Mouse (Mus musculus) adrenal gland, postnatal 14 days (tissue): Measurements from ENCODE around the gene Ankrd33. TPM values are rescaled to one million over a fixed set of nuclear protein-coding genes. Genes with fewer than 3 reads are reported as not detected.
A peak's percentile ranks its signal among the peaks of the same experiment; 100 is the strongest.
"Not testable (repeated sequence)": the region's sequence is repeated elsewhere in the genome, so short reads cannot be mapped to it uniquely, and the experiment has no call there.

Experiments used
- DNase-seq: peaks from one replicate; pipeline ENCODE4 v3.0.0; 2021; ENCODE audit warnings: mixed read lengths
- total RNA-seq: library from RNA; stranded (reverse); gene quantifications from 2 replicates; pipeline ENCODE4 v1.2.3, GENCODE M21; 2021

Ankrd33 gene
- total RNA-seq, 1 experiment from 2014 or later = not detected

DNA sequence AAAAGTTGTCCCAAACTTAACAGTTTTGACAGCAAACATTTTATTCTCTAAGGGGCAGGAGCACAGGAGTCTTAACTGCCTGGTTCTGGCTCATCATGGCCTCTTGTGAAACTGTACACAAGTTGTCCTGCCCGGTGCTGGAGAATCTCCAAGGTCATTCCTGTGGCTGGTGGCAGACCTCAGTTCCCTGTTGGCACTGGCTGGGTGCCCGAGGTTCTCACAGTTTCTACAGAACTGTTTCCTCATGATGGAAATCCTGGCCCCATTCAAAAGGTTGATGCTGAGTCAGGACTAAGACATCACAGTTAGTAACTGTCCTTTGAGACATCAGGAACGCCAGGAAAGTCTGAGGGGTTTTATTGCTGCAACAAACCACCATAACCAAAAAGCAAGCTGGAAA is 28.6 kb upstream of the Ankrd33 start:
- DNase-seq = peak; percentile 93

DNA sequence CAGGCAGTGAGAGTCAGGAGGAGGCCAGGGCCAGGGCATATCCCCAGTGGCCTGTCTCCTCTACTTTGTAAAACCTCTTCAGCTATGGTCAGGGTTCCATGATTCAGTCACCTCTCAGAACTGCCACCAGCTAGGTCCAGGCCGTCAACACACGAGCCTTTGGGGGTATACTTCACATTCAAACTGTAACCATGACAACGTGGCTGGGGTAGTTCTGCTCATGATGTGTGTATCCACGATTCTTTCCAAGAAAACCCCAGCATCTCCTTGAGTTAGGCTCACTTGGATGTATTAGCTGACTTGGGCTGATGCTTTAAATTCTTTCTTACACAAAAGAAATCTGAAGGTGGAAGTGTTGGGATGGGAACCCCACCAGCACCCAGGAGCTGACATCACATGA is 27.3 kb upstream of the Ankrd33 start:
- DNase-seq = no peak

DNA sequence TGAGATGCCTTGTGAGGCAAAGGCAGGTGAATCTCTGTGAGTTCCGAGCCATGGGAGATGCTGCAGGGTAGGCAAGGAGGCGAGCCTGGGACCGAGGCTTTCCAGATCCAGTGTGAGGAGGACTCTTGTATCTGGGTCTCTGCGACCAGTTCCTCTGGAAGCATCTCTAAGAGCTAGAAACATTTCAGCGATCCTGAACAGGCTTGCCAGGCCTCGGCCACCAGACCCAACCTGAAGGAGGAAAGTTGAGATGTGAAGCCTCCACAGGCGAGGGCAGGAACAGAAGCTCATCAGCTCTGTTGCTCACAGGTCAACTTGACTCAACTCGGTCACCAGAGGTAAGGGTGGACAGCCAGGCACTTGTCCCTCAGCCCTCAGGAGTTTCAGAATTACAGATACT is 24.0 kb upstream of the Ankrd33 start:
- DNase-seq = no peak

DNA sequence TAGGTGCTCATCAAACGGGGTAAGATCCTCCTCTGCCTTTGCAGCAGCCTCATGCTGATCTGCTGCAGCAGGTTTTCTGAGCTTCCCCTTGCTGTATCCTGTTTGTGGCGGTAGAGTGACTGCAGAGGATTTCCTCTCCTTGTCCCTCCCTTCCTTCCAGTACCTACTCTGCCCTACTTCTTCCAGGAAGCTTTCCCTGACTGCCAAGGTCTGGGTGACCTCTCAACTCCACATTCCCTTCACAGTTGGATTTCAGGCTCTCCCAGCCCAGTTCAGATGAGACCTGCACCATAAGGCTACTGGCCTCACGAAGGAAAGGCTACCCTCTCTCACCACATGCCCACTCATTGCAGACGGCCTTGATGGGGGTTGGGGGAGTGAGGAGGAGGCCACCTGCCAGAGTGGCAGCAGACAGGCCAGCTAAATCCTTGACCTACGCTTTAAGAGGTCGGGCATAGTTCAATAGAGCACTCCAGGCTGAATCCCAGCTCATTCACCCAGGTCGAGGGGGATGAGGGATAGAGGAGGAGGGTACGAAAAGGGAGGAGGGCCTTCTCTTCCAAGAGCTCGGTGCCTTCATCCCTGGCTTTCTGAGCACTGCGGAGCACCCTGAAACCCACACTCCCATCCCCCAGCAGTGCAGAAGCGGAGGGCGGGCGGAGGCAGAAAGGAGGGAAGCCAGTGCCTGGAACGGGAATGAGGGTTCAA is 23.3 kb upstream of the Ankrd33 start:
- DNase-seq = no peak

DNA sequence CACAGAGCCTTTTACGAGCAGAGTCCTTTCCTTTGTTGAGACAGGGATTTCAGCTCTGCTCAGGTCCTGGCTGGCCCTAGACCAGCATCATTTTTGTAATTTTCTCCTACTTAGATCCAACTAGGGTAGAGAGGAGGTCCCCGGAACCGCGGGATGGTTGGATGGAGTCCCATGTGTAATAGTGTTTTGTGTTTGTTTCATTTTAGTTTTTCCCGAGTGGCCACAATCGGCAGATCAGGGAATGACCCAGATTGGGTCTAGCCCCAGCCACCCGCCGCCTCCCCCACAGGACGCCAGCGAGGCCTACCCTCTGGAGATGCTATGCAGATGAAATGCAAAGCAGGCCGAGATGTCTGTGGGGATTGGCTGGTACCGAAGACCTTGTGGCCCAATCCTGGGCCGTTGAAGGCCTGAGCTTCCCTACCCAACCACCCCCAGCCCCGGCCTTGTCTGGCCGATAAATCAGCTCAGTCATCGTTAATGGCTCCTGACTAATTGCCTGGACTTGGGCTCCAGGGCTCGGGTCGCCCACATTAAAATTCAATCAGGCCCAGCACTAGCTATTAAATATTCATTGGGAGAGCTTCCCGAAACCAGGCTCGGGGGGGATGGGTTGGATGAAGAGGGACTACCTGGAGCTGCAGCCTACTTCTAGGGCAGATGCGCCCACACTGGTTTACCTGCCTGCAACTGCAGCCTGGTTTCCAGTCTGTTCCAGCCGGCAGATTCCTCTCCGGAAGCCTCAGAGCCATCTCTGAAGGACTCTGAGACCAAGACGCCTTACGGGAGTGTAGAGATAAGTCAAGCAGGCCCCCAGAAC is 22.5 kb upstream of the Ankrd33 start:
- peak; percentile 85 for DNase-seq

DNA sequence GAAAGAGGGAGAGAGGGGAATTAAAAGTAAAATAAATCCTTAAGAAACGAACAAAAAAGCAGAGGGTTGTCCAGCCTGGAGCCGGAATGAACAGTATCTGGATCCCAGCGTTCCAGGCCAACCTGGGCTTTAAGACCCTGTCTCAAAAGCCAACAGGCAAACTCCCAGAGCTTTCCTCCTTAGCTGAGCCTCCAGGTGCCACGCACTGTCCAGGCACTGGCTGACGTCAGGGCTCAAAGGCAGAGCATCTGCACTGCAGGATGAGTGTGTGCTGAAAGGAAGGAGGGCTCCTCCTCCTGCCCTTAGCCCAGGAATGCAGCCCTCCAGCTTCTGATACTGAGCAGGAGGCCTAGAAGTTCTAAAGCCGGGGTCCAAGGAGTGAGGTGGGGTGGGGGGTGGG is 21.6 kb upstream of the Ankrd33 start:
- DNase-seq = no peak

DNA sequence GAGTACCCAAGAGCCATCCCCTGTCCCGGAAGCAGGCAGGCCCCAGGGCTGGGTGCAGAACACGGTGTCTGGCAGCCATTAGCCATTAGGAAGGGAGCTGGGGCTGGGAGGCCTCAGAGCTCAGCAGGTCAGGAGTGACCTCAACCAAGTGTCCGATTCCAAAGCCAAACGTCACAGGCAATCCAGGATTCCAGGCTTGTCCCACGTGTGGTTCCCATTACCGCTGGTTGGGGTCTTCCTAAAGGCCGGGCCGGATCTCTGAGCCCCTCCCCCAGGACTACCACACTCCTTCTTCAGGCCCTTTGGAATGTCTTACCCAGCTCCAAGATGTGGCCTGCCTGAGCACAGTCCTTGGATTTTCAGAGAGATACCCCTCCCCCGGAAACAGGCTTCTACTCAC is 20.6 kb upstream of the Ankrd33 start:
- DNase-seq = no peak

DNA sequence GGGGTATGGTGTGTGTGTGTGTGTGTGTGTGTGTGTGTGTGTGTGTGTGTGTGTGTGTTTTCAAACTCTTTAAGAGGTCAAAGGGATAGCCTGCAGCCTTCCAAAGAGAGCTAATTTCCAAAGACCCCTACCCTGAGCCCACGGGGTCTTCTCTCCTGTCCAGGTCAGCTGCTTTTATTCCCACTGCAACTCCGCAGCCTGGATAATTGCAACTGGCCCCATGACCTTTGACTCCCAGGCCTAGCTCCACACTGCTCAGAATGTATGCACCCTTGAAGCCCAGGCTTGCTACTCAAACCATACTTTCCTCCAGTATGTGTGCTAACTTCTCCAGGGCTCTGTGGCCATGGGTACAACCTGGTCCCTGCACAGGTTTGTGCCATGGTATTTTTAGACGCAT is 20.2 kb upstream of the Ankrd33 start:
- DNase-seq = no peak

DNA sequence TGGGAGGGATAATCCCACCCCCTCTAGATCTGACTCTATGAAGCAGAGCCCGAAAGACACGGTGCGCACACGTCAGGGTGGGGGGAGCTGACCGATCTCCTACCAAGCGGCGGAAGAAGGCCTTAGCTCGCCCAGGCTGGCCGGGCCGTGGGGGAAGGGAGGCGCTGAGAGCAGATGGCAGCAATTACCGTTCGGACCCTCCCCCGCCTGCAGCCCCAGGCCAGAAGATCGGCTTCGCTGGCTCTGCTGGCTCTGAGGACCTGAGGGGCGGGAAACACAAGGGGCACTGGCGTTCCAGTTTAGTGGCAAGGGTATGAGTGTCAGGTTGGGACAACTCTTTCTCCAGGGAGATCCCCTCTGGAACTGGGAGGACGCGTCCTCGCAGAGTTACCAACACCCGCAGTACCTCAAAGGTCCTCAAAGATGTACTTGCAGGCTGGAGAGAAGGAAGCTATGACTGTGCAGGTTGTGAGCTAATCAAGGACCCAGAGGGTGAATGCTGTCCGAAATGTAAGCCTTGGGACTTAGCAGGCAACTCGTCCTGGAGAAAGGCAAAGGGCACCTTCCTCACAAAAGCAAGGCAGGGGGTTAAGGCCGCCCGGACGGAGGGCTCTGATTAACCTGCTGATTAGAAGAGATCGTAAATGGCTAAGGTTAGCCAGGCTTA is 17.4 kb upstream of the Ankrd33 start:
- DNase-seq = peak; percentile 73

DNA sequence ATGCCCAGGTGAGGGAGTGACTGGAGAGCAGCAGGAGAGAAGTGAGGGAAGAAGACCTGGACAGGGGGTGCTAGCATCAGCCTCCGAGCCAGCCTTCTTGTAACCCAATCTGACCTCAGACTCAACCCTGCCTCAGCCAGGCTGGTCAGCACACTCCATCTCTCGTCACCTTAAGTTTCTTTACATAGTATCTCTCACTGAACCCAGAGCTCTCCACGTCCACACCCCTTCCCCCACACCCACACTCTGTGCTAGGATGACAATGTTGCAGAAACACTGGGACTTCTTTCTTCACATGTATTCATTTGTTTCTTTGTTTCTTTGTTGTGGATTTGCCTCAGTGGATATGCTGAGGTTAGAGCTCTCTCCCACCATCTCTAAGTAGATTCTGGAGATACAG is 14.6 kb upstream of the Ankrd33 start:
- DNase-seq = no peak

DNA sequence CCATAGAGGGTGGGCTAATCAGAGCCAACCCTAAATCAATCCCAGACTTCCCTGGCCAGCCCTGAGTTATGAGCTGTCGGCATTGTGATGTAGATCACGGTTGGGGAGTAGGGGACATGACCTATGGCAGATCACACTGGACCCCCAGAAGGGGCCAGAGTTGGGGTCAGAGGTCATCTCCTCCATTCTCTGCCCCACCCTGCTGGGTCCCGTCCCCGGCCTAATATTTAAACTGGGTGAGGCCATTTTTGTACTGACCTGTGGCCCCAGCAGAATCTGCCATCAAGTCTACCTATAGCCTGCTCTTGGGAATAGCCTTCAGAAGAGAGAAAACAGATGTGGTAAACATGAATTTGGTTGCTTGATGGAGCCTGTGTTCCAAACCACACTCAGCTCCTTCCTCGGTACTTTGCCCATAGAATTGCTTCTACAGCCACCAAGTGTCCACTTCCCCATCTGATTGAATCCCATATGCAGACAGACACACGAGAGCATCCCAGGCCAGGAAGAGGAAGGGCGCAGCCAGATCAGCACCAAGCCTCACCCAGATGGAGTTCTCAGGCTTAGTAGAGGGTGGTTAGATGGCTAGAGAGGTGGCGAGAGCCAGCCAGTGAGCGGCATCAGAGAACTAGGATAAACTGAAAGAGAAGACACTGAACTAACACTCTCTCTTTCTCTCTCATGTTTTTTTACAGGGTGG is 11.8 kb upstream of the Ankrd33 start:
- no peak for DNase-seq

DNA sequence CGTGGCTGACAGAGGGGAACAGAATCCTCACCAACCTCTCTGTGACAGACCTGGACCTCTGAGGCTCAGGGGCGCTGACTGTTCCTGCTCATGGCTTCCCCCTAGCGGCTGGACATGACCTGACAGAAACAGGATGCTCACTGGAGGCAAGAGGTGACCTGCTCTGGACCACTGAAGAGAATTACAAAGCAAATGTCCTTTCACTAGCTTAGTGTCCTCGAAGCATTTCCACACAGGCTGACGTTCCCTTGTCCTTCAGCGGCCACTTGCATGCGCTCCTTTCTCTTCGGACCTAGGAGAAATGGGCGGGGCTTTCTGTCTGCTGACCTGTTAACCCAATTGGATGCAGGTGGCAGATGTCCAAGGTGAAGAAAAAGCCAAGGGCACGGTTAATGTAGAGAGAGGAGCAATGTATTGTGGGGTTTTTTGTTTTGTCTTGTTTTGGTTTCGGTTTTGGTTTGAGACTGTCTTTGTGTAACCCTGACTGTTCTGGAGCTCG is 10.0 kb upstream of the Ankrd33 start:
- peak; percentile 94 for DNase-seq

DNA sequence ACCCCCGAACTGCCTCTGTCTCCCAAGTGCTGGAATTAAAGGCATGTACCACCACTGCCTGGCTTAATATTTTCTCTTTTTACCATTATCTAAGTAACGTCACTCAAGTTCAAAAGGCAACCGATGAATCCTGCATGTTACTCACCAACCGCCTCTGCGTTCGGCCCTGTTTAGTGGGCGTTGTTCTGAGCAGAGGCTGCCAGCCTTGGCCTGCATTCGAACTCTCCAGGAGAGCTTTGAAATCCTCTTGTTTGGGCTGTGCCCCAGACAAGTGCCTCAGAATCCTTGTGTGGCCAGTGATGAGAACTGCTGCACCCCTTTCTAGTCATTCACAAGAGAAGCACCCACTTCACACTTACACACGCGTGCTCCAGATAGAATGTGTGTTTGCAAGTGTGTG is 9.5 kb upstream of the Ankrd33 start:
- DNase-seq = peak; percentile 77

DNA sequence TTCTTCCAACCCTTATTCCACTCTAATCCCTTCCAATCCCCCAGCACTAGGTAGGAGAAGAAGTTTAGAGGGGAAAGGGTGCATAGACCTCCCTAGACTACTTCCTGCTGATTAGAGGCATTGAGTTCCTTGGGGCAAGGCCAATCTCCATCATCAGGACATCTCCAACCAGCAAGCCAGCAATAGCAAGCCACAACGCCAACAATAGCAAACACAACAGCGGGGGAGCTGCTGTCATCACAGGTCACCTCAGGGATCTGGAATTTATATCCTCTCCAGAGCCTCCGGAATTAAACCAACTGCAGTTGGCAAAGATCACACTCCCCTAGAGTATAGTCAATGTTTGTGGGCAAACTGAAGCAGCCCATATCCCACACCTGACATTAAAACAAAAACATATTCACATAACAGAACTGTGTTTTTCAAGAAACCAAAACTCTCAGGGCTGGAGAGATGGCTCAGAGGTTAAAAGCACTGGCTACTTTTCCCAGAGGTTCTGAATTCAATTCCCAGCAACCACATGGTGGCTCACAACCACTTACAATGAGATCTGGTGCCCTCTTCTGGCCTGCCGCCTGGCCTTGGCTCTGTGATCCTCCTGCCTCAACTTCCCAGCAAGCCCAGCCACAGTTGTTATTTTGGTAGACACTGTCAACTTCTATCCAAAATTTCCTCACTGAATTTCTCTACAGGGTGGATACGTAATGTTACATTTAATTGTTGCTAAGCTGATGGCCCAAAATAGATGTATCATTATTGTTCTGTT is 7.5 kb upstream of the Ankrd33 start:
- no peak for DNase-seq

DNA sequence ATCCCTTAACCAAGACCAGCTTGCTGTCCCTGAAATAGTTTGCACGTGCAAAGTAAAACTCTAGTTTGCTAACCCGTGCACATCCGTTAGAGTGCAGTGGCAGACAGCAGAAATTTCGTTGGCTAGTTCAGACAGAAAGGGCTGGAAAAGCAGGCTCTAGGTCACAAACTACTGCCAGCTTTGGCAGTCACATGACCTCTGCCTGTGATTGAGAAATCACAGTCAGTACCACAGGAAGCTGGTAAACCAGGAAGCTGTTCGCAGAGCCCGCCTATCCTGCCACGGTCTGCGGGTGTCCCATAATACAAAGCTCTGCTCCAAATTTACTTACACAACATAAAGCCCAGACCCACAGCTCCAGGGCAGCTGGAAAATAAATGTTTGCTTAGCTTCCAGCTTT is 2.4 kb upstream of the Ankrd33 start:
- peak; percentile 80 for DNase-seq

DNA sequence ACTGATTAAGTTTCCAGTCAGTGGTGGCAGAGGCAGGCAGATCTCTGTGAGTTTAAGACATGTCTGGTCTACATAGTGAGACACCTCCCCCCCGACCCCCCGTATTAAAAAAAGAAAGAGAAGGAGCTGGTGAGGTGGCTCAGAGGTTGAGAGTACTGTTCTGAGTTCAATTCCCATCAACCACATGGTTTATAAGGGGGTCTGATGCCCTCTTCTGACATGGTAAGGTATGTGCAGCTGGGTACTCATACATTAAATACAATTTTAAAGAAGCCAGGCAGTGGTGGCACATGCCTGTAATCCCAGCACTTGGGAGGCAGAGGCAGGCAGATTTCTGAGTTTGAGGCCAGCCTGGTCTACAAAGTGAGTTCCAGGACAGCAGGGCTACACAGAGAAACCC is 1.8 kb upstream of the Ankrd33 start:
- not testable (repeated sequence) for DNase-seq

DNA sequence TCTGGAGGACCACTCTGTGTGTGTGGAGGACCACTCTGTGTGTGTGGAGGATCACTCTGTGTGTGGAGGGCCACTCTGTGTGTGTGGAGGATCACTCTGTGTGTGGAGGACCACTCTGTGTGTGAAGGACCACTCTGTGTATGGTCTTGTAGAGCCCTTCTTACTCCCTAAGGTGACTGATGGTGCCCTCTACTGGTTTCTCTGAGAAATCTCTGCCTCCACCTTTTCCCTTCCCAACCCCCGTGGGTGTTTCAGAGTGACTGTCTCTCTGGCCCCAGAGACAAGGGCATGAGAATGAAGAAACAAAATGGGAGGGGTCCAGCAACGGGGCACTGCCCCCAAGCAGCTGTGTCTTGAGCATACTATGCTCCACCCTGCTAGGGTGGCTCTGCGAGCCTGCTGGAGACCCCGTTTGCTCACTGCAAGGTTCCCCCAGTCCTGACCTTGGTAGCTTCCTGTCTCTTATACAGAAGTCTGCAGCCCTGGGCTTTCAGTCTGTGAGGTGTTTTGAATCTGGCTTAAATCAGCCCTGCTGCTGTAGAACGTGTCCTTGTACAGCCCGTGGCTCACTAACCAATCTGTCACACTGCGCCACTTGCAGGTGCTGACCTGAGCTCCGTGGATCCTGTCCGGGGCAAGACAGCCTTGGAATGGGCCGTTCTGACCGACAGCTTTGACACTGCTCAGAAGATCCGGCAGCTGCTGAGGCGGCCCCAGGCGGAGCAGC is 3.0 kb downstream of the Ankrd33 start:
- DNase-seq = peak; percentile 78

DNA sequence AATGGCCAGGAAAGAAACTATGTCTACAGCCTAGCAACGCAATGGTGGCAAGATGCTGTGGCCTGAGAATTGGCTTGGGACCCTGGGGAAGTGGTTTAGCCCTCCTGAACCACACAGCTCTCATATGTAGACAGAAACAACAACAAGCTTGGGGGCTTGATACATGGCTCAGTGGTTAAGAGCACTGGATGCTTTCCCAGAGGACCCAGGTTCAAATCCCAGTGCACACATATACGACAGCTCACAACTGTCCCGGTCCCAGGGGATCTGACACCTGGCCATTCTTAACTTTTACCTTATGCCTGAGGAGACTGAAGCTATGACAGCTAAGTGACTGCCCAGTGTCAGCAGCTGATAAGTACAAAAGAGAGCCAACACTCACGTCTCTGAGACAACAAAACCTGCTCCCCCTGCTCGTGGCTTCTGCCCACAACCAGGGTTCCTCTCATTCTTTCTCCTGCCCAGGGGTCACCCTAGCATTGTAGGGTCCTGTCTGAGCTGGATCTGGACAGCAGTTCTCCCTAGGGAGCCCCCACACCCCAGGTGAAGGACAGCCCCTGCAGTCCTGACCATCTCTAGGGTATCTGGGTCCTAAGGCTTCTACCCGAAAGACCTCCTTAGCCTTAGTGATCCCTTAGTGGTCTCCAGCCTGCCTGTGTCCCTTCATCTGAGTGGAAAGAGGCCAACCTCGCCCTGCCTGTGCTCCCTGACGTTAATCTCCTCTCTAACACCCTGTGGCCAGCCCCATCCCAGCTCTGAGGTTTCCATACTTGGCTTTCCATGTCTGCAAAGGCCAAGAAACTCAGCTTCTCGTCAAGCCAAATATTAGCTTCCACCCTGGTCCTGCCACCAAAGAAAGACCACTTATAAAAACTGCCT is 6.1 kb downstream of the Ankrd33 start:
- no peak for DNase-seq

DNA sequence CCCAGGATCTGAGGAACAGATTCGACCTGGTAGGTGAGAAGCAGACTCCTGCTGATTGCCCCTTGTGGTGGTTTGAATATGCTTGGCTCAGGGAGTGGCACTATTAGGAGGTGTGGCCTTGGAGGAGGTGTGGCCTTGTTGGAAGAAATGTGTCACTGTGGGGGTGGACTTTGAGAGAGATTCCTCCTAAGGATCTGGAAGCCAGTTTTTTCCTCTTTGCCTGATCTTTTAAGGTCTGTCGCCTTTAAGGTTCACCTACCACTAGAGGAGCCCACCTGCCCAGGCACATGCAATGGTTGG is 6.7 kb downstream of the Ankrd33 start:
- peak; percentile 47 for DNase-seq

DNA sequence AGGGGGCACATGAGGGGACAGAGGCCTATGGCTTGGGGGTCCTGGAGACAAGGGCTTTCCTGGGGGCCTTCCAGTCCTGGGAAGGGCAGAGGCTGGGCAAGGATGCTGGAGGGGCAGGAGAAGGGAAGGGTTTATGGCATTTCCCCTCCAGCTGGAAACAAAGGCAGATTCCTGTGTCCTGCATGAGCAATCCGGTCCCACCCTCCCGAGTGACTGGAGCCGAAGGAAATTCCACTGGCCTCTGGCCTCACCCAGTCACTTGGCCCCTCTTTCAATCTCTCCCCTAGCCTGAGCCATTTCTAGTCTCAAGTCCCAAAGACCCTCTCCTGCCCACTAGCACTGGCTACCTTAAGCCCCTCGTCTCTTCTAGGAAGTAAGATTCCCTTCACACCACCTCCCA is 7.6 kb downstream of the Ankrd33 start:
- no peak for DNase-seq
